Mouse (Mus musculus) lung, postnatal 25 days (tissue): ENCODE data around the gene Ctc1.

ENCODE experiments used
- DNase-seq: peaks from one replicate; pipeline ENCODE4 v3.0.0; 2022; ENCODE audit warnings: low spot score

The Ctc1 gene

DNA sequence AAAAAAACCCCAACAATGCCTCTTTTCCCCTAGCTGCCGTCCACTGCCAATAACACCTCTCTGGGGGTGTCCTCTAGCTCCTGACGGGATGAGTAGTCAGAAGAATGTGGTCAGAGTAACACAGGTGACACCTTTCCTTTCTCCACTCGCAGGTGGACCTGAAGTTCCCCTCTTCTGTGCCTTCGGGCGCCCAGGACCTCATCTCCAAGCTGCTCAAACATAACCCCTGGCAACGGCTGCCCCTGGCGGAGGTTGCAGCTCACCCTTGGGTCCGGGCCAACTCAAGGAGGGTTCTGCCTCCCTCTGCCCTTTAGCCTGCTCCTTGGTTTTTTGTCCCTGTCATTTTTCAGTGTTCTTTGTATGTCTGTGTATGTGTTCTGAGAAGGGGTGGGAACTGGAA lies 35.0 kb downstream of the Ctc1 start:
- no peak for DNase-seq

GRCm38 (mm10) chr11:69051771-69052170 lies 36.1 kb downstream of the Ctc1 start:
- no peak for DNase-seq

DNA sequence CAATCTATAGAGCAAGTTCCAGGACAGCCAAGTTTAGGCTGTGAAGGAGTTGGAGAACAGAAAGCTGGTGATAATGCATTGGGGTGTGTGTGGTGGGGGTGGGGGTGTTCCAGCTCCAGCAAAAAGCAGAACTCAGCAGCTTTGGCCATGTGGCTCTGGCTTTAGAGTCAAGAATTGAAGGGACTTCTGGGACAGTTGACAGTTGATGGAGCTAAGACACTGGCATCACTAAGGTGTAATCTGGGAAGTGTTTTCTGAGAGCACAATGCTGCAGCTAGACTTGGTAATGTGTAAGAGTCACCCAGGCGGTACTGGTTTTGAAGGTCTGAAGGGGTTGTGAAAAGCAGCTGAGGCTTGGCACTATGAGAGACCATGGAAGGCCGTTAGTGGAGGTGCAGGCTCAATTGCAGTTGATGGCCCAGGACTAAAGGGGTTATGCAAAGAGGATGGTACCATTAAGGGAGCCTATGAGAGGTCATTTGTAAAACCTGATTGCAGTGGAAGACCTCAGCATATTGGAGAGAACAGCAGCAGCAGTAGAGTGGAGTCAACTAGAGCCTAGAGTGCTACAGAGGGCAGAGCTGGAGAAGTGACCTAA lies 37.2 kb downstream of the Ctc1 start:
- no peak for DNase-seq

DNA sequence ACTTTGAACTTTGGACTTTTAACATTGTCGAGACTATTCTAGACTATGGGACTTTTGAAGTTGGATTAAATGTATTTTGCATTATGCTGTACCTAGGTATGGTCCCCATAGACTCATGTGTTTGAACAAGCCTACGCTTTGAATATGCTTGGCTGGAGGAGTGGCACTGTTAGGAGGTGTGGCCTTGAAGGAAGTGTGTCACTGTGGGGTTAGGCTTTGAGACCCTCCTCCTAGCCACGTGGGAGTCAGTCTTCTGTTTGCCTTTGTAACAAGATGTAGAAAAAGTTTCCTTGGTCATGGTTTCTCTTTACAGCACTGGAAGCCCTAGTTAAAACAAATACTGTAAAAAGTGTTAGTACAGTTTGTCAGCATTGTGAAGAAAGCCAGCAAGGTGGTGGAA lies 38.1 kb downstream of the Ctc1 start:
- DNase-seq = no peak

DNA sequence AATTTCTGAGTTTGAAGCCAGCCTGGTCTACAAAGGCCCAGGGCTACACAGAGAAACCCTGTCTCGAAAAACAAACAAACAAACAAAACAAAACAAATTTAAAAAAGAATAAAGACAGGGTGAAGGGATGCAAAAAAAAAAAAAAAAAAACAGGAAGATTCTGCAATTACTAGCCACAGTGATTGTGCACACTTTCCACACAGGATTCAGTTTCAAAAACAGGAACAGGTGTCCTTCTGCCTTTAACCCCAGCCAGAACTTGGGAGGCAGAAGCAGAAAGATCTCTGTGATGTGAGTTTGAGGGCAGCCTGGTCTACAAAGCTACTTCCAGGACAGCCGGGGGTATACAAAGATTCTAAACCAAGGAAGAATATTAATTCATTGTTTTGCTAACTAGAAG lies 42.6 kb downstream of the Ctc1 start:
- DNase-seq = no peak

DNA sequence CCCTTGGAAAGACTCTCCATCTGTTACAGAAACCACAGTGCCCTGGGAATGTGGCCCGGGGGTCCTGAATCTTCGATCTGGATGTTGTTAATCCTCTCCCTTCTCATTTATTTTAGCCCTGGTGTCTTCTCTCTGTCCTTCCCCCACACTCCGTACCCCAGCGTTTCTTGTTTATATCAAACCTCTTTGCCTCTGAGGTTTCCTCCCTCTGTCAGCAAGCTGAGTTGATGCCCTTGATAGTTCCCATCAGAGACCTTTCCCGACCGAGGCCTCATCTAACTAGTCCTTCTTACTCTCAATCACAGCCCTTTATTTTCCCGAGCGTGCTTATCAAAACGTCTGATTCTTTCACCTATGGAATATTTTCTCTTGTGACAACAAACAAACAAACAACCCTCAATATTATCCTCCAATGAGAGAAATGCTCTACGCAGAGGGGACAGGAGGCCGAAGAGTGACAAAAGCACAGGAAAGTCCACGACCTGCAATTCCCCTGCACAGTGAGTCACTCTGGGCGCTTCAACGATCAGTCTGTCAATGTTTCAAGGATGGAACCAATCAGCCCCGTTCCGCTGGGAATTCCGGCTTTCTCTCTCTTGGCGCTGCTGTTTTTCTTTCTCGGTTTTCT lies 43.1 kb downstream of the Ctc1 start:
- DNase-seq = no peak

GRCm38 (mm10) chr11:69059357-69059974 lies 43.8 kb downstream of the Ctc1 start, which contains the start of gene Borcs6:
Gene Borcs6 (plus strand): TSS chr11:69059717.
- peak; percentile 99 for DNase-seq

- DNase-seq = no peak
Measured at GRCm38 (mm10) chr11:69059975-69060411, 44.3 kb downstream of the Ctc1 start.

DNA sequence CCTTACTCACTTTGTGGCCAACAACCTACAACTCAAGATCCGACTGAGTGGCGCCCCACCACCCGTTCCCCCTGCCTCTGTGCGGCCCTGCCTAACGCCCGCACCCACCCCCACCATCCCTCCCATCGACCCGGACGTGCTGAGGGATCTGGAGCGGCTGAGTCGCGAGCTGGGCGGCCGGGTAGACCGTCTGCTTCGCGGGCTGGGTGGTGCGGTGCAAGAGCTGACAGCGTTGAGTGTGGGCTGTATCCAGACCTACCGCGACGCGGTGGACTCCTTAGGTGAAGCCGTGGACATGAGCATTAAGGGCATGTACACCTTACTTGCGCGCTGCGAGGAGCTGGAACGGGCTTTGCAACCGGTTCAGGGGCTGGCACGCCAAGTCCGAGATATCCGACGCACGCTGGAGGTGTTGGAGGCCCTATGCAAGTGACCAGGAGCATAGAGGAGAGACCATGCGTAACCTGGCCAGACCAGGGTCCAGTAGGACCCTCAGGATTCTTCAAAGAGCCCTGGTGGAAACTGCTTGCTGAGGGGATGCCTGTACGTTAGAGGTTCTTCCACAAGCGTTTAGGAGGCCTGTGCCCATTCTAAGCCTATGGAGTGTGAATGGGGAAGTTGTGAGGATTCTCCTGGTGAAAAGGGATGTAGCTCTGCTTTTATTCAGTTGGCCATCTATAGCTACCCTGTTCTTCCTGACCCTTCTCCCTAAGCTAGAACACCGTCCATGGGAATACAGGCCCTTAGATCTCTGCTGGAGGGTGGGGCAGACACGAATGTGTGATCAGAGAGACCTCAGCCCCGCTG lies 44.9 kb downstream of the Ctc1 start:
- no peak for DNase-seq

DNA sequence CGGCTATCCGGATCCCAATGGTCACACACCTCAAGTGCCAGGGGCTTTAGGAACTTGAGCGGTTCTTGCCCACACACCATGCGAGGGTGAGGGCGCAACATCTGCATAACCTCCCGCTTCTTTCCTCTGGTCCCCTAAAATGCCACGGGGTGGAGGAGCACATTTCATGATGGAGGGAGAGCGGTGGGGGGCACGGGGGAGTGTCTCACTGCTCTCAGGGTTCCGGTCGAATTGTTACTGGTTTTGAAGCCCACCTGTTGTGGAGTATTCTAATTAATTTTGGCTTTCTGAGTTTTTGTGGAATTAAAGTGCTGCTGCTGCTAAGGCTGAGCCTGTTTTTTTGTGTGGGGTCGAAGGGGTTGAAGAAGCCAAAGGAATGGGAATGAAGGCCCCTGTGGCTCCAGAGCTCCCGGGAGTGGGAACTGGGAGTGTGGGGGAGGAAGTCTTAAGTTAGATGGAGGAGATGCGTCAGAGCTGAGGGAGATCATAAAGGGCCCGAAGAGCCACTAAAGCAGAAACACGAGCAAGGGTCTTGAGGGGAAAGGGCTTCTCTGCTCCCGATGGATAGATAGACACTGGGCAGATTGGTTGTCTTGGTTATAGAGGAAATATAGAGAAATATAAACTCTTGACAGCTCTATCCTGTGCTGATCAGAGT lies 45.7 kb downstream of the Ctc1 start:
- no peak for DNase-seq

GRCm38 (mm10) chr11:69062194-69062760 lies 46.6 kb downstream of the Ctc1 start:
- DNase-seq = peak; percentile 80

GRCm38 (mm10) chr11:69062761-69063224 lies 47.1 kb downstream of the Ctc1 start:
- DNase-seq = peak; percentile 97

GRCm38 (mm10) chr11:69063413-69064201 lies 47.9 kb downstream of the Ctc1 start:
- peak; percentile 64 for DNase-seq

- DNase-seq = no peak
Measured at GRCm38 (mm10) chr11:69064259-69065133, 48.8 kb downstream of the Ctc1 start.

DNA sequence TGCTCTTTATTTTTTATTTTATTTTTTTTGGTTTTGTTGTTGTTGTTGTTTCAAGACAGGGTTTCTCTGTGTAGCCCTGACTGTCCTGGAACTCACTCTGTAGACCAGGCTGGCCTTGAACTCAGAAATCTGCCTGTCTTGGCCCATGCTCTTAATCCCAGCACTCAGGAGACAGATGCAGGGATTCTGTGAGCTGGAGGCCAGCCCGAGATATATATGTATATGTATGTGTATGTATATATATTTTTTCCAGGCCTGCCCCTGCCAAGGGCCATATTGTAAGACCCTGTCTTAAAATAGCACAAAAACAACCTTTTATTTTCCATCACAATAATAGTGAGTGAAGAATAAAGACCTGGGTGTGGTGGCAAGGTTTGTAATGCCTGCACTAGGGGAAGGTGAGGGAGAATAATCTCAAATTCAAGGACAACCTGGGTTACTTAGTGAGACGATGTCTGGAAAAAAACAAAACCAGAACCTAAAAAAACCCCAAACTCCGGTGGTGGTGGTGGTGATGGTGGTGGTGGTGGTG lies 49.7 kb downstream of the Ctc1 start:
- DNase-seq = no peak

- peak; percentile 46 for DNase-seq
Measured at GRCm38 (mm10) chr11:69066163-69066861, 50.6 kb downstream of the Ctc1 start.

DNA sequence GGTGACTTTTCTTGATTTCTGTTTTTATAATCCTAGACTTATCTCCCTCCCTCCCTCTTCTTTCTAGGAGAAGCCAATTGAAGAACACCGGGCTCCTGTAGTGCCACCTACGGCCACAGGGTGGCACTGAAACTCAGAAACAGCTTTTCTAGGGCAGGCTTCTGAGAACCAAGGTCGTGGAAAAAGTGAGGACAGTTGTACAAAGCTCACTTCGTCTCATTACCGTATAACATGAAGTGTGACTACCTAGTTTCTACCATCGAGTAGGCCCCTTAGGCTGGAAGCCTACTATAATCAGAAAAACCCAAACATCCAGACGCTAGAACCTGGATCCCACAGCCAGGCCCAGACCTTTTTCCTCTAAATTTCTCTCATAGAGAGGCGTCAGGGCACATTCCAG lies 51.2 kb downstream of the Ctc1 start:
- DNase-seq = peak; percentile 92

DNA sequence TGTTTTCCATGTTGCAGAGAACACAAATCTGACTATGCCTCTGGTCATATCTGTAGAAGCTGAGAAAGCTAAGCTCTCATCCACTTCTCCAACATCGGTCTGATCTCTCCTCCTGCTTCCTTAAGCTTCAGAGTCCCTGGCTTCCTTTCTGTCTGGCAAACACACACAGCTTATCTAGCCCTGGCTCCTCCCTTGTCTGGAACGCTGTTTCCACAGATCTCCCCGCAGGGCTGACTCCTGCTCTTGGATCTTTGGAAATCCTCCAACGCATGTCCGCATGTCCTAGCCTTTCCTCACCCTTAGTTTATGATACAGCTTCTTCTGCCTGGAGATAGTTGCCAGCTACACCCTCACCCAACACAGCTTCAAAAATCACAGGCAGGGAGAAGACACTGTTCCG lies 51.9 kb downstream of the Ctc1 start:
- peak; percentile 62 for DNase-seq

DNA sequence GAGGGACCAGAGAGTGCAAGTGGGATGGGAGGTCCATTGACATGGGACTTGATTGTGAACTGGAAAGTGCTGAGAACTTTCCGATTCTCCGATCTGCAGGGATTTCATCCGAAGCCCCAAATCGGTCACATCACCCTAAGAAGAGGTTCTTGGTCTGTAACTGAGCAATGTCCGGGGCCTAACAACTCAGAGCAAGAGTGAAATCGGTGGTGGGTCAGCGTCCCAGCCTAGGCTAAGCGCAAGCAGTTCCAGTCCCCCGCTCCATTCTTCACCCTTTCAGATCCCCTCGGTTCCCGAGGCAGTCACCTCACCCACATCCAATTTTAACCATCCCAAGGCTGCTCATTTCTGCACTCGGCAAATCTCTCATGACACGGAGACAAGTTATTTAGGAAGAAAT lies 54.4 kb downstream of the Ctc1 start:
- no peak for DNase-seq
